Mouse (Mus musculus) right cerebral cortex, postnatal 4 days (tissue): ENCODE measurements at regions not wholly inside any gene's neighbourhood (a gene's known extent, or its start where the extent isn't known, plus 50 kb on each side); places are given as distances from the start of the nearest gene placed in this dataset.
A peak's percentile ranks its signal among the peaks of the same experiment; 100 is the strongest.

Experiments
- DNase-seq: peaks from one replicate; pipeline ENCODE4 v3.0.0-alpha.2; 2022

DNA sequence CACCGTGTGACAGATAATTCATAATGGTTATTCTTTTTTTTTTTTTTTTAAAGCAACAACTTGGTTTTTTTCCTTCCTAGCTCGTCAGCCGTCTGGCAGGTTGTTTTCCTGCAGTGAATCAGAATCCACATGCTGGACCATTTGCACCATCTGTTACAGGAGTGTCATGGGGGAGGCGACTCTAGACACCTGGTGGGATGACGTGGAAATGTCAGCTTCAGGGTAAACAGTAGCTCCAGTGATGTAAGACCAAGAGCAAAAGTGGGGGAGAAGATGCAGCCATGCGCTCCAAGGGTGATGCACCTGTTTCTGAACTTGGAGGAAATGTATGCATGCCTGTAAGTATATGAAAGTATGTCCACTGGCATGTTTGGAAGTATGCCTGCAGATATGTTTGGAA, 278.5 kb upstream of the Prickle1 start:
- DNase-seq = no peak

DNA sequence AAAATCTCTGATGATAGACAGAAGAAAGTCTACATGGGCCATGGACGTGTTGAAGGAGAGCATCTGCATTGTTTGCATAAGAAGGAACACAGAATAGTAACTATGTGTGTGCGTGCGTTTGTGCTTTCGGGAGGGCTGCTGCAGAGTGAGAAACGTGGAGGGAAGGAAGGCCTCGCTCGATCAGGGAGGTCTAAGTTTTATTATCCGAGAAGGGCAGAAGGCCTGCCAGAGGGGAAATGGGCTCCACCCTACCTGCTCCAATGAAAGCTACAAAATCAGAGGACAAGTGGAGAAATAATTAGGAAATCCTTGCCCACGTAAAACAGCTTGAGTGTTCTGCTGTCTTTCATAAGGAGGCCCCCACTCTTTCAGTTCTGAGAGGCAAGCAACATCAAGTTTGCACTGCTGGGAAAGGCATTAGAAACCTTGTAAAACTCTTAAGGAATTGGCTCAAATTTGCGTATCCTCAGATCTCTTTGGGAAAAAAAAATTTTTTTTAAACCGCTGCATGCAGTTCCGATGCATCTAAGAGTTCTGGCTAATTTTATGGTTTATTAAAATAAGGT, 261.7 kb upstream of the Prickle1 start:
- DNase-seq = no peak

DNA sequence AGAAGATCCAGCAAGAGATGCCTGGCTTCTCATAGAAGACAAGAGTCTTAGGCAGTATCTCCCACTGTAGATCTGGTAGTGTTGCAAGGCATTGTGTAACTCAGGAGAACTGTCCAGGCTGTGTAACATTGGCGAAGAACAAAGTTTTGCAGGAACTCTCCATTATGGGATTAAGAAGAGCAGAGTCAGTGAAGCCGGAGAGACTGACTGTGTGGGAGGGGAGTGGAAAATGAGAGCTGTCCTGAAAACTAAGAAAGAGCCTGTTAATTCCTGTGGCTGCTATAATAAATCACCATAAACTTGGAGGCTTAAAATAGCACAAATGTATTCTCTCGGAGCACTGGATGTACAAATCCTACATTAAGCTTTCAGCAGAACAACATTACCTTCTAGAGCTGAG, 257.5 kb upstream of the Prickle1 start:
- no peak for DNase-seq

DNA sequence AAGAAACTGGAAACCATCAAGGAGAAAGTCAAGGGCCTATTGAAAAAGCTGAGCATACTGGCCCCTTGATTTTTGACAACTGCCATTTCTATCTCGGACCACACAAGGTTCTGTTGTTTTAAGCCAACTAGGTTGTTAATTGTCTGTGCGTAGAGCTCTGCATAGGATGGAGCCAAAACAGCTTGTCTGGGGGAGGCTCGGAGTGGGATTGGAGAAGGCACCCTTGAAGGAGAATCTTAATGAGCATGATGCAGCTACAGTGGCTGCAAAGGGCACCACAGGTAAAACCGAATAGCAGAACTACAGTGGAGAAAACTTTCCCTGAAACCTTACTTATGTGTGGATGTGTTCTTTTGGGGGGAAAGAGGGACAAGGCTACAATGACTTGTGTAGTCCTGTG, 256.4 kb upstream of the Prickle1 start:
- DNase-seq = no peak

DNA sequence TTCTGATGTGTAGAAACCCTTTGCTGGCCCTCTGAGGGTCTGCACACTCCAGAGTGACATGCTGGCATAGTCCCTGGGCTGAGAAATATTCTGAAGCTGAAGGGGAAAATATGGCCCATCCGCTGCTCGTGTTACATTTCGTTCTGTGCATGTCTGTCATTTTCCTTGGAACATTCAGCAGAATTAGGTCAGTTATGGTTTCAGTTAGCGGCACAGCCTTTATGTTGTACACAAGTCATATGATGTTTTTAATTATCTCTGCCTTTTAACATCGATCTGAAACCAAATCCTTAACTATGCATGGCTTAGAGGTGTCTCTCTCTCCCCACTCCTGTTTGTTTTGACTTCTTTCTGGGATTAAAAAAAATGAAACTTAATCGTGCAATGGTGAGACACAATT, 254.7 kb upstream of the Prickle1 start:
- DNase-seq = no peak

DNA sequence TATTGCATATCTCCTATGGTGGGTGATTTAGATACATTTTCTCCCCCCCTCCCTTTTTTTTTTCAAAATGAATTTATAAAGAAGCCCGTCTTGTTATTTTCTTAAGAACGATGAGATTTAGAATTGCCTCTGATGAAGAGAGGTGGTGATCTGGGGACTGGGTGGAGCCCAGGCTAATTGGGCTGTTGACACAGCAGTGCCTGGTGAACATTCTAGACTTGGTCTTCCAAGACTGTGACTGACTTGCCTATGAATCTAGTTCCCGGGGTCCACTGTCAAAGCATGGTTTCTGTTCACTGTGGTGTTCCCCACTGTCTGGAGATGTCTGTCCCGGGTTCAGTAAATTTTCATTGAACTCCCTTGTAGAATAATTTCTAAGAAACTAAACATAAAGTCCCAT, 253.1 kb upstream of the Prickle1 start:
- no peak for DNase-seq

DNA sequence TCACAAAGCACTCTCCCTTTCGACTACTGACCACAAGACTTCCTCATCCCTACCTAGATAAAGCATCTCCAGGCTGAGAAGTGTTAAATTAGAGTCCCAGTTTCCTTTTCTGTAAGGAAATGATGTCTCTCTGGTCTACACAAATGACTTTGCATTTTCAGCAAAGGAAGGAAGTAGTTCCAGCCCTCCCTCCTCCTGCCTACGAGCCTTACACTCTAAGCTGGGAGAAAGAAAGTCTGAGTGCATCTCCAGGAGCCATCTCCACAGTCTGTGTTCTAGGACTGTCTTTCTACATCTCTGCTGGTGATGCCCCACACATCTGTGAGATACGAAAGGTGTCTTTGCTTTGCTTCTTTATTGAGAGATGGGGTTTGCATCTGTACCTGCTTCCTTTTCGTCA, 251.1 kb upstream of the Prickle1 start:
- DNase-seq = no peak

DNA sequence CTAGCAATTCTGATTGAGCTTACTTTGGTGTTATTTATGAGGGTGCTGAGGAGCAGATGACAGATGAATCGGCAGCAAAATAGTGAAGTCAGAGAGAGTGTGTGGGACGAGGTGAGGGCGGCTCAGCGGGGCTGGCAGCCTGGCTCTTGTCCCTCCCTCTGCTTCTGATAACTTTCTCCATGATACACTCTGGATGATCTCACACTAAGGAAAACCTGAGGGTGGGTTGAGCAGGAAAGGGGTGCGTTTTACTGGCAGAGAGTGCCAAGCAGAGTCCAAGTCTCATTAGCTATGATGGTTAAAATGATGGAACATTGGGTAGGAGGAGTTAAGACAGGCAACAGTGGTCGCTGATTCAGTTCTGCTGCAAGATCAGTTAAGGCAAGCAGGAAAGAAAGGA, 250.1 kb upstream of the Prickle1 start:
- no peak for DNase-seq

DNA sequence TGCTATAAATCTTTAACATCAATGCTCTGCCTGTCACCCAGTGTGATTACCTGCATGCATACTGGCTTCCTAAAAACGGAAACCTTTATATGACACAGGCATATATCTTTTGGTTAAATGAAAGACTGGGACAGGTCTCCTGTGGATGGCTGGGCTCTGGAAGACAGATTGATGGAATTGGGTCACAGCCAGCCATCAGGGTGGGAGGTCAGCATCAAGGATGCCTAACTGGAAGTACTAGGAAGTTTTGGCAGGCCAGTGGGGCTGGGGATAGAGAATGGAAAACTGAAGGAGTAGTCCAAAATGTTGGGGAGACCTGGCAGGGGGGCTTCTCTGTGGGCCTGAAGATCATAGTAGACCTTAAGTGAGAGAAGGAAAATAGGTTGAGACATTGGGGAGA, 237.3 kb upstream of the Prickle1 start:
- DNase-seq = peak; percentile 7

DNA sequence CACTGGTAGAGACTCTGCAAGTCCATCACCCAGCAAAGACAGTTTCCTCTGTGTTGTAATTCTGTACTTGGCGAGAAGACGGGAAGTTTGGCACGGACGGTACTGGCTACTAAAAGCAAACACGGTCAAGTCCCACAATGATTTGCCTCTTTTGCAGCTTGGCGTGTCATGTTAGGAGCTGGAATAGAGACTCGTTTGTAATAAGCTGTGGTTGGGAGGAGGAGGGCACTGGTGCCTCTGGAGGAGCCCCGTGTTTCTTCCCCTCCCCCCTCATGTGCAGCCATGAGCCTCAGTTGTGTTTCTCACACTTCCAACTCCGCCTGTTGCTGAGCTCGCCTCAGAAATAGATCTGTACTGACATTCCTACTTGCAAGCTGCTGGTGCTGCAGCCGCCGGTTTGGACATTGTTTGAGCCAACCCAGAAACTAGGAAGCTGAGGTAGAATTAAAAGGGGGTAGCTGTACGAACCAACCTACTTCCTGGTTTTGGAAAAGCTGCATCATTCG, 236.8 kb upstream of the Prickle1 start:
- DNase-seq = peak; percentile 26

DNA sequence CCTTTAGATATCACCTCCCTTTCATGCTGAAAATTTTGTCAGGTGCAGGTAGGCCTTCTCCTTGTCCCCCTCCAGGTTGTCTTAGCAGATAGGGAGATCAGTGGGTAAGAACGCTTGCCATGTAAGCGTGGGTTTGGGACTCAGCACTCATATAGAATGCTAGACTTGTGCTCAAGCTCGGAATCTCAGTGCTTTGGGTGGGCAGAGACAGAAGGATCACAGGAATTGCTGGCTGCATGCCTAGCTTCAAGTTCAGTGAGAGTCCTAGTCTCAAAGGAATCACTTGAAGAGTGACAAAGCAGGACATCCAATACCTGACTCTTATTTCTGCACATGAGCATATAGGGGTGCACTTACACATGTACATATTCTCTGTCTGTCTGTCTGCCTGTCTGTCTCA, 235.5 kb upstream of the Prickle1 start:
- DNase-seq = peak; percentile 18

DNA sequence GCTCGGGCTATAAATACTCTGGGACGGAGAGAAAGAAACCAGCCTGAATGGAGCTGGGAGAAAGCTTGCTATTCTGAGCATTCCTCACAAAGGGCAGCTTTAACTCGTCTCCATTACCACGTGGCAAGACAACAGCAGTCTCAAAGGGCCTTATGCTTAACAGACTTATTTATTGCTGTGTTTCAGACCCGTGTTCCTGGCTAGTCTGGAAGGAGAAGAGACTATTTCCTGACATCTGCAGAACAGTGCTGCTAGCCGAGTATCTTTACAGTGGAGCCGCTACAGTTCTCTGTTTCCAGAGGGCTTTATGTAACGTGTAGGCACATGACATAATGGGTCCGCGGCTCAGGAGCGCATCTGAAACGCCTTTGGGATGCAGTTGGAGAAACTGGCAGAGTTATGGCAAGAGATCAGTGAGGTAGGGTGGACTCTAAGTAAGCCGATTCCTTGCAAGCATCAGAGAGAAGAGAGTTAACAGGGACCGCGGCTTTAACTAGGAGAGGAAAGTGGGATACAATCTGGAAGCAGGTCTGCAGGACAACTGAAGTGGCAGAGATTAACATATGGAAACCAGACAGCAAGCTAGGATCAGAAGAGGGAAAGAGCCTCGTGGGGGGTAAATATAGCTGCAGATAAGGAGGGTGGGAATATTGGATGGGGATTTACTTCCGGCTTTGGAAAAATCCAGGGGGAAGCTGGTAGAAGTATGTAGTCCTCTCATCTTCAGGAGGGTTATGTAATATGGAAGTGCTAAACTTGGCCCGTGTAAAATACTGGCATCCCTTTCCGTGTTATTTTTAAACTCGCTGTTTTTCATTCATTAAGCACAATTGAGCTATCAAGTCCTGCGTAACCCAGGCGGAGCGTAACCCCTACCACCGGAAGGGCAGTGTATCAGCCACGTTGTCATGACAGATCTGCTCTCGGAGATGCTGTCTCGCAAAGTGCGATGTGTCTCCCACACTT, 229.3 kb upstream of the Prickle1 start:
- DNase-seq = peak; percentile 22

DNA sequence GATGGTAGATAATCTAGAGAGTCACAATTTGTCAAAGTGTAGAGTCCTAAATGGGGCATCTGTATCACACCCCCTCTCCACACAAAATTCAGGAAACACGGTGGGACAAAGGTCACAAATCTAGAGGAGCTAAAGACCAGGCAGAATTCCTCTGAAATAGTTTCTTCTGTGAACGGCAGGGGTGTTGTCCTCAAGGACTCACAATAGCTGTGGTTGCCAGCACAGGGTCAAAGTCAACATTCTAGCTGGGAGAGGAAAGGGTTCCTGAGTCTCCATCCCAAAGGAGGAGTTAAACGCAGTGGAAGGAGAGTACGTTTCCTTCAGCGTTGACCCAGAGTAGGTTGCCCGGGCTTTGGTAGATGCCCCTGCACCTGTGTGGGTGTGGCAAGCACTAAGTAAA, 225.5 kb upstream of the Prickle1 start:
- no peak for DNase-seq

DNA sequence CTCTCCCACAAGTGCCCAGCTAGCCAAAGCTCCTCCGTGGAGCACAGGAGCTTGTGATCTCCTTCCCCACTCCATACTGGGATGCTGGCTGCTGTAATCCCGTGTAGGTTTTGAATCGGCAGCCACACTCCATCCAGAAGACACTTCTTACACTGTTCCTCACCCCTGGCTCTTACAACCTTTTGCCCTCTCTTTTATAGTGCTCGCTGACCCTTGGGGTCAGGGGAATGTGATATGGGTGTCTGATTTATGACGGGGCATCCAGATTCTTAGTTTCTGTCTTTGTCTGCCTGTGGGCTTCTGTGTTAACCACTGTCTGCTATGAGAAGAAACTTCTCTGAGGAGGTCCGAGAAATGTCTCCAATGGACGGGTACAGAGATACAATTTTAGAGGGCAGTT, 216.3 kb upstream of the Prickle1 start:
- DNase-seq = no peak

DNA sequence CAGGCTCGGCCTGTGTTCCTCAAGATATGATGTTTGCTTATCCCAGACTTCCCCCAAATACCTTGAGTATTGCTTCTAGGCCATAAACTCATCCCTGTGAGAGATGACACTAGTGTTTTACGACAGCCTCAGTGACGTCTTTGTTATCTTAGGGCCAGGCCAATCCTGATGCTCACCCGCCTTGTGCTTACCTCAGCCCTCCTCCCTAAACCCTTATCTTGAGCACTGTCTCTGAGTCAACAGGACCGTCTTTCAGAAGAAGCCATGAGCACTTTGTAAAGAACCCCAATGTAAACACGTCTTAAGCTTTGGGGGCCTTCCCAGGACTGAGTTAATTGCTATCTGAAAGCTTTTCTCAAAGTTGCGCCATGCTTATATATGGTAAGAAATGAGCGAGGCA, 212.3 kb upstream of the Prickle1 start:
- no peak for DNase-seq

DNA sequence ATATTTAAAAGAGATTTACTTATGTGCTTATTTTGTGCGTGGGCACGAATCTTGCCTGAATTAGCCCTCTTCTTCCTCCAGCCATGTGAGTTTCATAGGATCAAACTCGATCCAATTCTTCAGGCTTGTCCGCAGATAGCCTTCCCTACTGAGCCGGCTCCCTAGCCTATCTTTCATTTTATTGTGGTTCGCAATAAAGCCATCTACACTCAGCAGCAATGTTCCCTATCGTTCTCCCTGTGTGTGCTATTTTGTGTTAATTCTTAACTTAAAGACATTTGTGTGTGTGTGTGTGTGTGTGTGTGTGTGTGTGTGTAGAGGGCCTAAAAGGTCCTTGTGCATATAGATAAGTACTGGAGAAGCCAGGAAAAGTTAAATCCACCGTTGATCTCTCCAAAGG, 211.8 kb upstream of the Prickle1 start:
- no peak for DNase-seq

DNA sequence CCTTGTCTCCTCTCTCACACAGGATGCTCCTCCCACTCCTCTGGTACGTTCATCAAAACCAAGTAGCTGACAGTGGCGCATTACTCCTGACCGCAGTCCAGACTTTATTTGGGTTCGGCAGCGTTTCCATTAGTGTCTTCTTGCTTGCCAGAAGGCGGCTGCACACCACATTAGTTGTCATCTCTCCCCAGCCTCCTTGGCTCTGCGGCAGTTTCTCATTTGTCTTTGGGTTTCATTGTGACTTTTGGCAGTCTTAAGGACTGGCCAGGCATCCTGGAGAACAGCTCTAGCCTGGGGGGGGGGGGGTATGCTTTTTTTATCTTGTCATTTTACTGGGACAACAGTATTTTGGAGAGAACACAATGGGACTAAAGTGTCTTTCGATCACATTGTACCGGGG, 209.0 kb upstream of the Prickle1 start:
- no peak for DNase-seq

DNA sequence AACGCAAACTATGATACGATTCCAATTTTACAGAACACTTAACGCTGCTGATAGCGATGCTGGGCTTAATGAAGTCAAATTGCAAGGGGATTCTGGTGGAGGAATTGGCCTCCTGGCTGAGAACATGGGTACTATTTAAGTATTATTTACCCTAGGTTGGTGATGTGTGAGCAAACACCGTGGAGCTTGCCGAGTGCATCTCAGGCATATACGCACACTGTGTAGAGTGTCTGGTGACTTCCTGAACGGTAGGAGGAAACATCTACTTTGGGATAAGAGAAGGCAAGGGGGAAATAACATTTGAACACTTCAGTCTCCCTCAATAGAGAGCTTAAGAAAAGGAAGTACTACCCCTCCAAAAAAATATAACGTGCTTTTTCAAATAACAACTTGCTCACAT, 194.8 kb upstream of the Prickle1 start:
- DNase-seq = no peak

DNA sequence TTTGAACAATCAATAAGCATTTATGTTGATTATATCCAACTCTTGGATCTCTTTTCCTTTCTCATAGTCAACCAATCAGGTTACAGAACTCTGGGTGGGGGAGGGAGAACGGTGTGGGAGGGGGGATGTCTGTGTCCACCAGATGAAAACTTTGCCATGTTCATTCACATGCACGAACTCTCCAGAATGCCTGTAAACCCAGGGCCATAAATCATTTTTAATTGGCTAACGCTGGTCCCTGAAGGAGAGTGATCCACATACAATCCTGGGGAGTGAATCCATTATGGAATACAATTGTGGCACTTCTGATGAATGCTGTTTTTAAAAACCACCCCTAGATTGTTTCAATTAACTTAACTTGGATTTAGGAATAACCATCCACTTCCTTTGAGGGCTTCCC, 194.1 kb upstream of the Prickle1 start:
- DNase-seq = no peak

DNA sequence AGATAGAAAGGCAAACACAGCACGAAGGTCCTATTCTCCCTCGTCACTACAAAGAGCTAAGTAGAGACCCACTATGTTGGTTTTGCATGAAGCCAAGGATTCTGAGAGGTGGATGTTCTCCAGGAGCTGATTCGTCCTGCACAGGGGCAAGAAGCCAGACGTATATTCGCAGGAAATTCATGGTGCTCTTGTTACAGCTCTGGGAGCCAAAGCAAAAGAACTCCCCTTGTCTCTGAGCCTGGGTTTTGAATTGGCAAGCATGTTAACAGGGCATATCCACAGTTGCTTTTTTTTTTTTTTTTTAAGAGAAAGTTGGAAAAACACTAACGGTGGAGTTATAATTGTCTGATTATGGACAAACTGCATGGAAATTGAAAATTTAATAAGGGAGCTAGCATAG, 191.7 kb upstream of the Prickle1 start:
- no peak for DNase-seq

DNA sequence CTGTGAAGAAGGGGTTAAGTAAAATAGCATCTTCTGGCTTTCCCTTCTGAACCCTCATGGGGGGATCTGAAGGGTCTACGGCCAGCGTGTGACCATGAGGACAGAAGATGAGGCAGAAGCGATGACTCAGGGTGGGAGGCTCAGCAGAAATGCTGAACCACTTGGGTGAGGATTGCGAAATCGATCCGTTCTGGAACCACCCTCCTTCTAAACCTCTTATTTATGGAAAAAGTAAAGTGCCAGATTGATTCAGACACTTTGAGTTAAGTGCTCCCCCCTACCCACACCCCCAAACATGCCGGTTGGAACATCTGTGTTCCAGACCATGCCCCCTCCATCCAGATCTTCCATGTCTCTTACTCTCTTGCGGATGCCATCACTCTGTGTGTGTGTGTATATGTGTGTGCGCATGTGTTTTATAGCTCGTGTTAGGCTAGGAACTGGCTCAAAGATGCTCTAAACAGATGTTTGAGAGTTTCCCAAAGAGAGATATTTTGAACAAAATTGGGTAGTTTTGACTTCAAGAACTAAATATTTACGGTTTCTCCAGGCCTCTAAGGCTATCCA, 190.2 kb upstream of the Prickle1 start:
- no peak for DNase-seq

DNA sequence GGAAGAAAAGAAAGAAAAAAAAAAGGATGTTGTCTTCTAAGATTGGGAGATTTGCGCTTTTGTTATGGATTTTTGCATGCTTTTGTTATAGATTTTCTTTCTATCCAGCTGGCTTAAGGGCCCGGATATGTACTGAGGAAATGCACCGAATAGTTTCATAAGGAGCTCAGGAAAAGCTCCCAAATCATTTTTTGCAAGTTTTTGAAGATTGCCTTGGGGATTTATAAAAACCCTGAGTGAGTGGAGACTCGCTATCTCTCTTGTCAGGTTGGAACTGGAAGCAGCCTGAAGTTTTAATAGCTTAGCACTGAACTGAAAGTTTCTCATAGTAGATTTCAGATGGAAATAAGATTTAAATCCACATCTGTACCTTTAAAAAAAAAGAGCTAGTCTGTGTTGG, 188.0 kb upstream of the Prickle1 start:
- no peak for DNase-seq

DNA sequence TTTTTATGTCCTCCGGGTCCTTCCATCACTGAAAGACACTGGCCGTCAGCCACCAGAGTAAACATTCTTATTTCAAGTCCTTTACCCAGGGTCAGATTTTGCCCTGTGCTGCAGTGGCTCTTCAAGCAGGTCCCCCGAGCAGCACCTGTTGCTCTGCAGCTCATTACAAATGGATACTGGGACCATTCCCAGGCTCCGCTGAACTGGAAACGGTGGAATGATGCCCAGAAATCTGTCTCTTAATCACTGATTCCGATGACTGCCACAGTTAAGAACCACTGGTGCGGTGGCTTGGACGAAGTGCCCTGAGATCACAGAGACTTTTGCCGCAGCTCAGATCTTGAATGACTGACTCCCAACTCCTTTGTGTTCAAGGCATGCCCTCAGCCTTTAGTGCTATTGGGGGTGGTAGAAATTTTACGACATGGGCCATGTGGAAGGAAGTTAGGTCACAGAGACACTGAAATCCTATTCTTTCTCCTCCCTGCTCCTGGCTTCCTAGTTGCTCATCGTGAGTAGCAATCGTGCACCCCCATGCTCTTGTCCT, 179.6 kb upstream of the Prickle1 start:
- DNase-seq = peak; percentile 12

DNA sequence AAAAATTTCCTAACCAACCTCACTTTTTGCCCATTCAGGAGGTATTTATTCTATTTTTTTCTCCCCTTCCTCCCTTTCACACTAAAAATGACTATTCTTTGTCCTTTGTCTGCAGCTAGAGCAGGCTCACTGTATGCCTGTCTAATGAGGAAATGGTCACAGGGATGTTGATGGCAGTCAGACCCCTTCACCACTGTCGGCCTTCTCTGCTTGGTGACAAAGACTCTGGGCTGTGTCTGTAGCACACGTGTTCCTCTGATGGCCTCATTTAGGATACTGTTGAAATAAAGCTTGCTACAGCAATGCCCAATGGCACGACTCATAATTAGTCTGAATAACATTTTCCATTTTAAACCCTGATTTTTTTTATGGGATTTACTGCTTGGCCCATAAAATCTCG, 178.6 kb upstream of the Prickle1 start:
- no peak for DNase-seq
